Mouse (Mus musculus) kidney, adult 9 months (tissue): Measurements from ENCODE around the gene Rbm38.

Experiments
- DNase-seq: peaks from one replicate; pipeline ENCODE4 v3.0.0; 2022

Rbm38 gene

GRCm38 (mm10) chr2:173020430-173020829 lies at the start of gene Rbm38:
Rbm38 (plus strand) TSS chr2:173020498.
- DNase-seq, result no peak

DNA sequence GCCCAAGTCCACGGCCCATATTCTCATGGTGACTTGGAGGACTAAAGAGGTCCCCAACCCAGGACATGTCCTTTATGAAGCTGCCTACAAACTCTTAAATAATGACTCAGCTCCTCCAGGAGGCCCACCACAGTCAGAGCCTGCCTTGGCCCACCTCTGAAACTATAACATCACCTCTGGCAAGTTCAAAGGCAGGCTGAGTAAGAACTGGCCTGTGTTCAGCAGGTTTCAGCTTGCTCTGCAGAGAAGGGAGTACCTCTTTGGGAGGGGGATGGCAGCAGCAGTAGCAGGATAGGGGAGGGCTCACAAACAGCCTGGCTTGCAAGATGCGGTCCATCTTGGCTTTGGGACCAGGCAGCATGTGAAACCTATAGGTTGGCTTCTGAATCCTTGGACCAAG lies 48.4 kb upstream of the Rbm38 start:
- DNase-seq, result no peak

GRCm38 (mm10) chr2:172973806-172974565 lies 46.3 kb upstream of the Rbm38 start:
- peak; percentile 37 for DNase-seq

DNA sequence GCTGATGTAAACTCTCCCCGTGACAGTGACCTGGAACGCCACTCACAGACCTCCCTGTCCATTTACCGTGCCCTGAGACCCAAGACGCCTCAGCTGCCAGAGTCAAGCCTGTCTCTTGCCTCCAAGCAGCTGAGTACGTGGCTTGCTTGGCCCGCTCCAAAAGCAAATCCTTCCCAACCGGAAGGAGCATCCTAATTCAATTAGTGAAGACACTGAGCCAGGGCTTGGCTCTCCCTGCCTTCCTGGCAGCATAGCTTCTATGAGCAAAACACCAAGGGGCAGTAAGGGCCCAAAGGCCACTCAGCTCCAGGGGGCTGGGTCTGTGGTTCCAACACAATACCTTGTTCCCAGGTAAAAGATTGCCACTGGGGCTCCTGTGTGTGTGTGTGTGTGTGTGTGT lies 45.6 kb upstream of the Rbm38 start:
- DNase-seq, result no peak

GRCm38 (mm10) chr2:172975159-172975558 lies 45.1 kb upstream of the Rbm38 start:
- DNase-seq, result no peak

GRCm38 (mm10) chr2:172976661-172977238 lies 43.5 kb upstream of the Rbm38 start:
- no peak for DNase-seq

- no peak for DNase-seq
Measured at GRCm38 (mm10) chr2:172977409-172978130, 42.7 kb upstream of the Rbm38 start, which contains the start of gene Spo11. Spo11 (plus strand) TSS chr2:172977700.

- DNase-seq, result no peak
Measured at GRCm38 (mm10) chr2:172978131-172978633, 42.1 kb upstream of the Rbm38 start.

DNA sequence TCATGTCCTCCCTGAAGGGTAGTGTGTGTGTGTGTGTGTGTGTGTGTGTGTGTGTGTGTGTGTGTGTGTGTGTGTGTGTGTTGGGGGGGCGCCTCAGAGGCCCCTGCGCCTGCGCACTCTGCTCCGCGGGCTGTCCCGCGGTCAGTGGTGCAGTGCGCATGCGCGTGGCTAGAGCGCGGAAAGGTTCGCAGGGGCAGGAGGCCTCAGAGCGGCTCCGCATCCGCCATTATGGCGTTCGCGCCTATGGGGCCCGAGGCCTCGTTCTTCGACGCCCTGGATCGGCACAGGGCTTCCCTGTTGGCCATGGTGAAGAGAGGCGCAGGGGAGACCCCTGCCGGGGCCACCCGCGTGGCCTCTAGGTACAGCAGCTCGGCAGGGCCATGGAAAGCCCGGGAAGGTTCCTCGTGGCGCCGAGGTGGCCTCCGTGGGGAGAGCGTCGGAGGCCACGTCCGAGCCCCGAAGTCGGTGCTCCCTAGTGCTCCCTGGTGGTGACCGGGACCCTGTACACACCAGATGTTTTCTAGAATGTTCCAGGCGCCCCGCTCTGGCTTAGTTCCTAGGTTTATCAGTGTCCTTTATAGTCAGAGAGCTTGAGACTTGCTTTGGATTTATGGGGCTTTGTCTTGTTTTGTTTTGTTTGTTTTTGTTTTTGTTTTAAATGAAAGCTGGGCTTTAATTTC lies 40.5 kb upstream of the Rbm38 start:
- DNase-seq, result no peak

- peak; percentile 92 for DNase-seq
Measured at GRCm38 (mm10) chr2:172982776-172983561, 37.3 kb upstream of the Rbm38 start.

- no peak for DNase-seq
Measured at GRCm38 (mm10) chr2:172990161-172990560, 30.1 kb upstream of the Rbm38 start.

- DNase-seq, result peak; percentile 81
Measured at GRCm38 (mm10) chr2:172996207-172996606, 24.1 kb upstream of the Rbm38 start.

GRCm38 (mm10) chr2:172997748-172998147 lies 22.6 kb upstream of the Rbm38 start:
- DNase-seq, result peak; percentile 62

- DNase-seq, result peak; percentile 72
Measured at GRCm38 (mm10) chr2:172998478-172998877, 21.8 kb upstream of the Rbm38 start.

- peak; percentile 99 for DNase-seq
Measured at GRCm38 (mm10) chr2:172999630-173000284, 20.5 kb upstream of the Rbm38 start, which contains the start of gene Rae1. Rae1 (plus strand) TSS chr2:173000117.

DNA sequence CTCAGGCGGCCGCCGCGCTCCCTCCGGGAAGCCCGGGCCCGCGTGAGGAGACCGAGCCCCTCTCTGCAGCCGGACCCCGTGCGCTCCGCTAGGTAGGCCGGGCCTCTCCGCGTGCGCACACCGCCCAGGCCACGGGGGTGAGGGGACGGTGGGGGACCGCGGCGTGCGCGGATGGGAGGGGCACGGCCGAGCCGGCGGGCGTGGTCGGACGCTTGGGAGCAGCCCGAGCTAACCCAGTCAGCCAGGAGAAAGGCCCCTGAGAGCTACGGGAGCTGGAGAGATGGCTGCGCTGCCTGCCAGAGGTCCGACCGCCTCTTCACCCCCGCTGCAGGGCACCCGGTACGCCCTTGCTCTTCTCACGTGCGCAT lies 20.0 kb upstream of the Rbm38 start:
- DNase-seq, result no peak

- DNase-seq, result no peak
Measured at GRCm38 (mm10) chr2:173000921-173001320, 19.4 kb upstream of the Rbm38 start.

DNA sequence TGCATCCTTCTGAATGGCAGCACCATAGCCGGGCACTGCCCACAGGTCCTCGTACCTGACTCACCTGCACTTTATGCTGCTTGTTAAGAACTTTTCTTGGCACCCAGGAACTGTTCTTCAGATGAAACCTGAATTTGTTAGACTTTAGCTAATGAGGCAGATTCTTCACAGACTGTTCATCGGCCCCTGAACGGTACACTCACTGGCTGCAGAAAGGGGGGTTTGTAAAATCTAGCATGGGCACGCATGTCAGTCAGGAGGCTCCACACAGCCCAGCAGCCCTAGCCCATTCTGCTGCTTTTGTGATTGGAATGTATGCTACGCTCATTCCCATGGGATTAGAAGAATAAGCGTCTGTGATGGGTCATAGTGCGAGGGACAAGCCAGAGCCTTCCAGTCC lies 16.6 kb upstream of the Rbm38 start:
- DNase-seq, result no peak

GRCm38 (mm10) chr2:173010220-173010717 lies 10.0 kb upstream of the Rbm38 start:
- no peak for DNase-seq

DNA sequence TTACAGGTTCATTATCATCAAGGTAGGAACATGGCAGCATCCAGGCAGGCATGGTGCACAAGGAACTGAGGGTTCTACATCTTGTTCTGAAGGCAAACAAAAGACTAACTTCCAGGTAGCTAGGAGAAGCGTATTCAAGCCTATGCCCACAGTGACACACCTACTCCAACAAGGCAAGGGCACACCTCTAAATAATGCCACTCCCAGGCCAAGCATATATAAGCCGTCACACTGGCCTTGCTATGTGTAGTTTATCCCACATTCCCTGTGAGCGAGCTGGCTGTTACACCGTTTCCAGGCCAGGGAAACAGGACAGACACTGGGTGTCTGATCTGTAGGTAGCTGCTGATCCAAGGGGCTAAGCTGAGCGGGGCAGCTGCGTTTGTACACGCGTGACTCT lies 8.9 kb upstream of the Rbm38 start:
- DNase-seq, result no peak

DNA sequence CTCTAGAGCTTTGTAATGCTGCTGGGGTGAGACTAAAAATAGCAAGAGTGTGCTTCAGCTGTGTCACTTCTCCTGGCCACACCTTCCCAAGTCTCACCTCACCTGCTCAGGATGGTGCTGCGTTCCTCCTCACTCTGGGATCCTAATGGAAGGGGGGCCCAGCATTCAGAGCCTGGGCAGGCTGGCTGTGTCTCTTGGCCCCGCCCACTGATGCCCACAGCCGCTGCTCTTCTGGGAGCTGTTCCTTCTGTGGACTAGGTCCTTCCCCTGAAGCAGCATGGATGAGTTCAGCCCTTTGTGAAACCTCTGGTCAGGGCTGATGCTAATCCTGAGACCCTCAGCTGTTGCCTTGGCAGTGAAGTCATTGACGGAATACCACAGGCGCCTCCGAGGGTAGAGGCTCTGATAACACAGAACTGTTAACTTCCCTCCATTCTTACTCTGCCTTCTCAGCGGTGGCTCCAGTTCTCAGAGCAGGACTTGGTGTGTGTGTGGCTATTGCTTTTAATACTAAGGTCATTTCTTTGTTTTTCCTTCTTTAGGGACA lies 5.5 kb upstream of the Rbm38 start:
- no peak for DNase-seq
